Mouse (Mus musculus) forebrain, postnatal 0 days (tissue): Measurements from ENCODE around the gene Dusp14. TPM values are rescaled to one million over a fixed set of nuclear protein-coding genes. Genes with fewer than 3 reads are reported as not detected.

Experiments used
- ATAC-seq: fragments of 200-750 bp; cut with Nextera tagmentation; 2 replicates; pipeline ENCODE4 v1.8.0; 2017; ENCODE audit warnings: mild to moderate bottlenecking, moderate library complexity
- DNase-seq: peaks from one replicate; pipeline ENCODE4 v3.0.0-alpha.2; 2015
- H3K27ac ChIP-seq: fragments of 300-500 bp; sonication (generic); 2 replicates; pipeline ENCODE4 v1.5.1; 2014; ENCODE audit warnings: low read depth, mild to moderate bottlenecking, antibody characterized with exemption, low read length, moderate library complexity, mixed read lengths
- H3K27me3 ChIP-seq: fragments of 300-500 bp; sonication (generic); 2 replicates; pipeline ENCODE4 v1.6.1; 2014; ENCODE audit warnings: mild to moderate bottlenecking, low read length, mixed read lengths; ENCODE audit not compliant: insufficient read depth
- H3K36me3 ChIP-seq: fragments of 300-500 bp; sonication (generic); 2 replicates; pipeline ENCODE4 v1.6.1; 2014; ENCODE audit warnings: mild to moderate bottlenecking, moderate library complexity; ENCODE audit not compliant: insufficient read depth
- H3K4me1 ChIP-seq: fragments of 300-500 bp; sonication (generic); 2 replicates; pipeline ENCODE4 v1.6.1; 2014; ENCODE audit warnings: antibody characterized with exemption; ENCODE audit not compliant: insufficient read depth
- H3K4me2 ChIP-seq: fragments of 300-500 bp; sonication (generic); 2 replicates; pipeline ENCODE4 v1.6.1; 2014; ENCODE audit warnings: low read depth, mild to moderate bottlenecking, moderate library complexity
- H3K4me3 ChIP-seq: fragments of 300-500 bp; sonication (generic); 2 replicates; pipeline ENCODE4 v1.5.1; 2014; ENCODE audit warnings: low read depth, low read length, mixed read lengths
- H3K9ac ChIP-seq: fragments of 300-500 bp; sonication (generic); 2 replicates; pipeline ENCODE4 v1.6.1; 2014; ENCODE audit warnings: mild to moderate bottlenecking
- H3K9me3 ChIP-seq: fragments of 300-500 bp; sonication (generic); 2 replicates; pipeline ENCODE4 v1.6.1; 2016; ENCODE audit warnings: low read length
- CTCF ChIP-seq: sonication (generic); IDR thresholded peaks from 2 replicates; pipeline ENCODE4 v1.5.1; 2016; ENCODE audit warnings: antibody characterized with exemption, control low read depth, low read depth
- WGBS: fragments of 180-500 bp; shearing (Covaris S2); extraction: QIAGEN DNeasy Blood & Tissue Kit; methylation state at CpG from one replicate; pipeline ENCODE4 v1.1.7; 2014; 5-methylcytosine and 5-hydroxymethylcytosine counted together
- polyA plus RNA-seq: library from polyadenylated mRNA; unstranded; fragments of >200 nt; fragmentation: Nextera tagmentation; extraction: Ambion mirVana; gene quantifications from 2 replicates; pipeline ENCODE4 v1.2.1, GENCODE M21; 2015
- total RNA-seq: library from RNA; depleted of rRNA; stranded (reverse); fragments of >200 nt; gene quantifications from 2 replicates; pipeline ENCODE4 v1.2.3, GENCODE M21; 2014

Dusp14 gene
- total and polyA plus RNA-seq, 2 experiments from 2014 or later: 15.4 to 21.6 TPM

DNA sequence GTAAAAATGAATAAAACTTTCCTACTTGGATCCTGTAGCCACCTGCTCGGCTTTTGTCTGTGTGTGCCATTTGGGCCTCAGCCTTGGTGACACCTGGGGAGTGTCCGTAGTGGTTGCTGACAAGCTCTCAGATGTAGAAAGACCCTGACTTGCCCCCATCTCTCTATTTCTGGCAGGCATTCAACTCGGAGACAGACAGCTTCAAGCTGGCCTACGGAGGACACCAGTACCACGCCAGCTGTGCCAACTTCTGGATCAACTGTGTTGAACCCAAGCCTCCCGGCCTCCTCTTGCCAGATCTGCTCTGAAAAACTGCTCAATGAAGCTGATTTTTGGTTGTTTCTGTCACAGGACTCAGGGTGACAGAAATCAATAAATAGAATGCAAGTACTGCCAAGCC lies 28.4 kb downstream of the Dusp14 start:
- H3K9ac ChIP-seq: no peak overlapping the region
- H3K4me1 ChIP-seq: peaks cover 14% of the 10 kb centered on the region
- H3K9me3 ChIP-seq: no peaks in the 10 kb centered on the region
- H3K27ac ChIP-seq: no peak overlapping the region
- H3K4me2 ChIP-seq: no peak overlapping the region
- peaks cover 40% of the 10 kb centered on the region for H3K36me3 ChIP-seq
- DNase-seq (no peak), ATAC-seq (no peak)
- WGBS: 48% methylated on average over 6 of the region's 6 CpGs
- no peaks in the 10 kb centered on the region for H3K27me3 ChIP-seq
- H3K4me3 ChIP-seq: no peak overlapping the region
- no peak for TF ChIP-seq CTCF

DNA sequence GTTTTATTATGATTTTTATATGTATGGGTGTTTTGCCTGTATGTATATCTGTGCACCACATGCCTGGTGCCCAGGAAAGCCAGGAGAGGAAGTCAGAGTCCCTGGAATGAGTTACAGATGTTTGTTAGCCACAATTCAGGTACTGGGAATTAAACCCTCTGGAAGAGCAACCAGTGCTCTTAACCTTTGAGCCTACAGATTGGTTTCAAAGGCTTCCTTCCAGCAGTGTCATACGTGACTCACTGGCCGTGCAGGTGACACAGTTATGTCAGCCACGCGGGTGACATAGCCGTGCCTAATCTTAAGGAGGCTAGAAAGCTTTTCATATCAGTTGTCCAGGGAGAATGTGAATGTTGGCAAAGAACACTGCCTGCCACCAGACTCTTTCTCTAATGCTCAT lies 35.4 kb downstream of the Dusp14 start:
- no peak for ATAC-seq
- Histone ChIP-seq H3K9me3 (no peaks in the 10 kb centered on the region), H3K27me3 (no peaks in the 10 kb centered on the region), H3K27ac (no peak overlapping the region), H3K4me1 (no peaks in the 10 kb centered on the region), H3K9ac (no peak overlapping the region), H3K36me3 (peaks cover 61% of the 10 kb centered on the region), H3K4me3 (no peak overlapping the region), H3K4me2 (no peak overlapping the region)
- DNase-seq: no peak
- no peak for TF ChIP-seq CTCF
- WGBS: 89% methylated on average over 5 of the region's 5 CpGs

- no peak for TF ChIP-seq CTCF
- H3K9me3 ChIP-seq: no peaks in the 10 kb centered on the region
- no peak for ATAC-seq
- WGBS: 92% methylated on average over 5 of the region's 5 CpGs
- no peaks in the 10 kb centered on the region for H3K27me3 ChIP-seq
- no peak overlapping the region for H3K27ac ChIP-seq
- no peak overlapping the region for H3K9ac ChIP-seq
- H3K36me3 ChIP-seq: peaks cover 67% of the 10 kb centered on the region
- no peak for DNase-seq
- no peak overlapping the region for H3K4me3 ChIP-seq
- H3K4me1 ChIP-seq: no peaks in the 10 kb centered on the region
- no peak overlapping the region for H3K4me2 ChIP-seq
Measured at GRCm38 (mm10) chr11:84032559-84032958, 36.5 kb downstream of the Dusp14 start.

GRCm38 (mm10) chr11:84031971-84032370 lies 37.1 kb downstream of the Dusp14 start:
- Histone ChIP-seq H3K4me2 (no peak overlapping the region), H3K9ac (no peak overlapping the region), H3K4me3 (no peak overlapping the region), H3K27ac (no peak overlapping the region), H3K36me3 (peaks cover 73% of the 10 kb centered on the region), H3K9me3 (no peaks in the 10 kb centered on the region), H3K4me1 (no peaks in the 10 kb centered on the region), H3K27me3 (no peaks in the 10 kb centered on the region)
- TF ChIP-seq CTCF: peak; percentile 76
- no peak for ATAC-seq
- 54% methylated on average over 9 of the region's 9 CpGs for WGBS
- DNase-seq: no peak

- Histone ChIP-seq H3K4me1 (no peaks in the 10 kb centered on the region), H3K9me3 (no peaks in the 10 kb centered on the region), H3K27ac (no peak overlapping the region), H3K36me3 (peaks cover 86% of the 10 kb centered on the region), H3K27me3 (no peaks in the 10 kb centered on the region), H3K4me3 (no peak overlapping the region), H3K9ac (no peak overlapping the region), H3K4me2 (no peak overlapping the region)
- 63% methylated on average over 9 of the region's 9 CpGs for WGBS
- ATAC-seq: no peak
- peak; percentile 55 for DNase-seq
- TF ChIP-seq CTCF: no peak
Measured at GRCm38 (mm10) chr11:84028271-84029028, 40.6 kb downstream of the Dusp14 start.

GRCm38 (mm10) chr11:84027231-84027630 lies 41.8 kb downstream of the Dusp14 start:
- peaks cover 85% of the 10 kb centered on the region for H3K36me3 ChIP-seq
- no peak for ATAC-seq

GRCm38 (mm10) chr11:84016810-84017508 lies 52.1 kb downstream of the Dusp14 start:
- no peak overlapping the region for H3K27ac ChIP-seq
- WGBS: 88% methylated on average over 7 of the region's 7 CpGs
- 0 out of 2 replicates have a peak, but pooled peaks cover 4% of the 10 kb centered on the region for H3K4me1 ChIP-seq
- no peaks in the 10 kb centered on the region for H3K27me3 ChIP-seq
- no peak for DNase-seq
- TF ChIP-seq CTCF: no peak
- H3K9me3 ChIP-seq: no peaks in the 10 kb centered on the region
- peaks cover 31% of the 10 kb centered on the region for H3K36me3 ChIP-seq
- no peak overlapping the region for H3K4me2 ChIP-seq
- H3K9ac ChIP-seq: no peak overlapping the region
- ATAC-seq: no peak
- no peak overlapping the region for H3K4me3 ChIP-seq

More at GRCm38 (mm10) chr11:84027231-84027630, 41.8 kb downstream of the Dusp14 start:
- Histone ChIP-seq H3K4me3 (no peak overlapping the region), H3K9me3 (no peaks in the 10 kb centered on the region), H3K27ac (no peak overlapping the region), H3K4me1 (no peaks in the 10 kb centered on the region), H3K4me2 (no peak overlapping the region), H3K9ac (no peak overlapping the region), H3K27me3 (no peaks in the 10 kb centered on the region)
- no peak for TF ChIP-seq CTCF
- no peak for DNase-seq
- 93% methylated on average over 5 of the region's 5 CpGs for WGBS
